Mouse (Mus musculus): ENCODE results near the gene Knl1. TPM values are rescaled to one million over a fixed set of nuclear protein-coding genes. Genes with fewer than 3 reads are reported as not detected.

Knl1 gene
- total and polyA plus RNA-seq, 3 experiments: 18.6 to 160 (median 23.2) TPM

GRCm38 (mm10) chr2:119108554-119108953 lies 61.6 kb downstream of the Knl1 start:
- Histone ChIP-seq H3K9ac (ENCODE audit: control insufficient read depth, low read depth, low read length, poor library complexity, severe bottlenecking) (no peak overlapping the region), H3K4me3 (ENCODE audit: control insufficient read depth in 1 of 2, insufficient read depth in 1 of 2, low read depth in 2 of 2, low read length in 2 of 2) (no peak overlapping the region), H3K4me1 (ENCODE audit: control insufficient read depth in 1 of 2, insufficient read depth in 2 of 2, low read length in 2 of 2) (peaks cover 0 to 1% of the 10 kb centered on the region in 2 experiments; a peak in 2 of 4 replicates), H3K79me2 (ENCODE audit: control insufficient read depth, insufficient read depth, low read length, poor library complexity) (peaks cover 8% of the 10 kb centered on the region), H3K27ac (ENCODE audit: control insufficient read depth, low read depth, low read length) (no peak overlapping the region), H3K27me3 (ENCODE audit: control insufficient read depth in 1 of 2, insufficient read depth in 2 of 2, low read length in 2 of 2) (no peaks in the 10 kb centered on the region), H3K36me3 (ENCODE audit: control insufficient read depth in 1 of 2, insufficient read depth in 2 of 2, low read length in 2 of 2) (peaks cover 2 to 11% of the 10 kb centered on the region in 2 experiments; a peak in 3 of 4 replicates), H3K9me3 (replicated peaks; ENCODE audit: insufficient read depth, low read length) (no peaks in the 10 kb centered on the region)
- no peak for TF ChIP-seq TAL1 (IDR thresholded peaks at IDR 0.05; ENCODE audit: low read length)
- no peak for TF ChIP-seq ZKSCAN1 (IDR thresholded peaks at IDR 0.05; ENCODE audit: low read depth, low read length)
- no peak for TF ChIP-seq EP300 (IDR thresholded peaks at IDR 0.05; ENCODE audit: low read depth in 1 of 2, low read length in 2 of 2)
- peak; percentile 100 for TF ChIP-seq SIN3A (IDR thresholded peaks at IDR 0.05; ENCODE audit: low read length)
- TF ChIP-seq UBTF (IDR thresholded peaks at IDR 0.05; ENCODE audit: borderline replicate concordance, insufficient read depth, low read depth, low read length): no peak
- TF ChIP-seq MXI1 (IDR thresholded peaks at IDR 0.05; ENCODE audit: low read depth, low read length): peak; percentile 99
- DNase-seq (ENCODE audit: low read depth, low spot score): peak; percentile 90

GRCm38 (mm10) chr2:119111060-119111459 lies 64.1 kb downstream of the Knl1 start:
- Histone ChIP-seq H3K4me3 (ENCODE audit: control insufficient read depth in 1 of 2, insufficient read depth in 1 of 2, low read depth in 2 of 2, low read length in 2 of 2) (no peak overlapping the region), H3K27ac (ENCODE audit: control insufficient read depth, low read depth, low read length) (no peak overlapping the region), H3K79me2 (ENCODE audit: control insufficient read depth, insufficient read depth, low read length, poor library complexity) (peaks cover 20% of the 10 kb centered on the region), H3K9me3 (replicated peaks; ENCODE audit: insufficient read depth, low read length) (no peaks in the 10 kb centered on the region), H3K4me1 (ENCODE audit: control insufficient read depth in 1 of 2, insufficient read depth in 2 of 2, low read length in 2 of 2) (peaks cover 0 to 5% of the 10 kb centered on the region in 2 experiments; a peak in 2 of 4 replicates), H3K27me3 (ENCODE audit: control insufficient read depth in 1 of 2, insufficient read depth in 2 of 2, low read length in 2 of 2) (no peaks in the 10 kb centered on the region), H3K36me3 (ENCODE audit: control insufficient read depth in 1 of 2, insufficient read depth in 2 of 2, low read length in 2 of 2) (peaks cover 3 to 13% of the 10 kb centered on the region in 2 experiments; a peak in 3 of 4 replicates), H3K9ac (ENCODE audit: control insufficient read depth, low read depth, low read length, poor library complexity, severe bottlenecking) (no peak overlapping the region)
- TF ChIP-seq POLR2AphosphoS2 (IDR thresholded peaks at IDR 0.05; ENCODE audit: low read length) (no peak; the same call in 1 of the 2 replicates), ZNF384 (IDR thresholded peaks at IDR 0.05; ENCODE audit: low read depth, low read length) (peak; percentile 52), ZMIZ1 (IDR thresholded peaks at IDR 0.05; ENCODE audit: low read depth, low read length) (no peak), GABPA (IDR thresholded peaks at IDR 0.05; ENCODE audit: low read depth, low read length) (no peak)
- DNase-seq (ENCODE audit: low read depth, low spot score): no peak

GRCm38 (mm10) chr2:119112438-119113112 lies 65.7 kb downstream of the Knl1 start, which contains the start of gene Rad51:
Rad51 (plus strand) TSS chr2:119112793.
- H3K4me1 ChIP-seq (ENCODE audit: control insufficient read depth in 1 of 2, insufficient read depth in 2 of 2, low read length in 2 of 2): peaks cover 0 to 5% of the 10 kb centered on the region in 2 experiments; a peak in 2 of 4 replicates
- H3K9me3 ChIP-seq (replicated peaks; ENCODE audit: insufficient read depth, low read length): no peaks in the 10 kb centered on the region
- DNase-seq (ENCODE audit: low read depth, low spot score): peak; percentile 95
- no peaks in the 10 kb centered on the region for H3K27me3 ChIP-seq (ENCODE audit: control insufficient read depth in 1 of 2, insufficient read depth in 2 of 2, low read length in 2 of 2)
- peaks cover 2 to 13% of the 10 kb centered on the region in 2 experiments; a peak in 3 of 4 replicates for H3K36me3 ChIP-seq (ENCODE audit: control insufficient read depth in 1 of 2, insufficient read depth in 2 of 2, low read length in 2 of 2)
- peak within 1 kb of the TSS; percentile 99 for H3K27ac ChIP-seq (ENCODE audit: control insufficient read depth, low read depth, low read length)
- peak within 1 kb of the TSS; percentile 88 for H3K9ac ChIP-seq (ENCODE audit: control insufficient read depth, low read depth, low read length, poor library complexity, severe bottlenecking)
- peak within 1 kb of the TSS; percentile 55 to 91 for H3K4me3 ChIP-seq (ENCODE audit: control insufficient read depth in 1 of 2, insufficient read depth in 1 of 2, low read depth in 2 of 2, low read length in 2 of 2)
- peaks cover 20% of the 10 kb centered on the region for H3K79me2 ChIP-seq (ENCODE audit: control insufficient read depth, insufficient read depth, low read length, poor library complexity)
- peak; percentile 97 for TF ChIP-seq POLR2AphosphoS2 (IDR thresholded peaks at IDR 0.05; ENCODE audit: low read length)
- no peak for TF ChIP-seq BHLHE40 (IDR thresholded peaks at IDR 0.05; ENCODE audit: borderline replicate concordance, low read depth, low read length)
- TF ChIP-seq CHD1 (IDR thresholded peaks at IDR 0.05; ENCODE audit: low read depth, low read length): no peak
- no peak for TF ChIP-seq GABPA (IDR thresholded peaks at IDR 0.05; ENCODE audit: low read depth, low read length)
- peak; percentile 93 for TF ChIP-seq SIN3A (IDR thresholded peaks at IDR 0.05; ENCODE audit: low read length)
- TF ChIP-seq USF1 (IDR thresholded peaks at IDR 0.05; ENCODE audit: low read depth, low read length): 0 out of 2 replicates have a peak, but pooled peaks have one; percentile 2
- TF ChIP-seq TCF12 (IDR thresholded peaks at IDR 0.05; ENCODE audit: low read depth, low read length): peak; percentile 65
- TF ChIP-seq ETS1 (IDR thresholded peaks at IDR 0.05; ENCODE audit: low read depth, low read length): peak; percentile 54
- no peak; a peak in 1 of 4 replicates for TF ChIP-seq EP300 (IDR thresholded peaks at IDR 0.05; ENCODE audit: low read depth in 1 of 2, low read length in 2 of 2)
- TF ChIP-seq HCFC1 (IDR thresholded peaks at IDR 0.05; ENCODE audit: low read depth, low read length): peak; percentile 100
- TF ChIP-seq MAX (IDR thresholded peaks at IDR 0.05; ENCODE audit: low read length): peak; percentile 96
- no peak for TF ChIP-seq MAFK (IDR thresholded peaks at IDR 0.05; ENCODE audit: borderline replicate concordance, low read depth, low read length)
- no peak for TF ChIP-seq RAD21 (IDR thresholded peaks at IDR 0.05; ENCODE audit: low read depth, low read length)
- TF ChIP-seq KAT2A (conservative IDR thresholded peaks at IDR 0.05; ENCODE audit: low read depth, low read length): peak; percentile 96
- peak; percentile 44; the same call in 1 of the 2 replicates for TF ChIP-seq CHD2 (IDR thresholded peaks at IDR 0.05; ENCODE audit: low read length)
- peak; percentile 90 for TF ChIP-seq MXI1 (IDR thresholded peaks at IDR 0.05; ENCODE audit: low read depth, low read length)
- no peak for TF ChIP-seq TAL1 (IDR thresholded peaks at IDR 0.05; ENCODE audit: low read length)
- peak; percentile 59; the same call in 1 of the 2 replicates for TF ChIP-seq GATA1 (IDR thresholded peaks at IDR 0.05; ENCODE audit: low read depth, low read length)
- no peak for TF ChIP-seq MYB (IDR thresholded peaks at IDR 0.05; ENCODE audit: low read depth, low read length)
- peak; percentile 78 for TF ChIP-seq ZMIZ1 (IDR thresholded peaks at IDR 0.05; ENCODE audit: low read depth, low read length)
